Comparison of ENCODE assay signal across 8 mouse cellular contexts in the genomic region with DNA sequence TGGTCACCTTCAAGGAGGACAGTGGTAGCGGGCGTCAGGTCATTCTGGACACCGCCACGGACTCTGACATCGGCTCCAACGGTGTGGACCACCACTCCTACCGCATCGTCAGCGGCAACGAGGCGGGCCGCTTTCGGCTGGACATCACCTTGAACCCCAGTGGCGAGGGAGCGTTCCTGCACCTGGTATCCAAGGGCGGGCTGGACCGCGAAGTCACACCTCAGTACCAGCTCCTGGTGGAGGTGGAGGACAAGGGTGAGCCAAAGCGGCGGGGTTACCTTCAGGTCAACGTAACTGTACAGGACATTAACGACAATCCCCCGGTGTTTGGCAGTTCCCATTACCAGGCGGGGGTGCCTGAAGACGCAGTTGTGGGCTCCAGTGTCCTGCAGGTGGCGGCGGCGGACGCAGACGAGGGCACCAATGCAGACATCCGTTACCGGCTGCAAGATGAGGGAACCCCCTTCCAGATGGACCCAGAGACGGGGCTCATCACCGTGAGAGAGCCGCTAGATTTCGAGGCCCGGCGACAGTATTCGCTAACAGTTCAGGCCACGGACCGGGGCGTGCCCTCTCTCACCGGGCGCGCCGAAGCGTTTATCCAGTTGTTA. TPM values are rescaled to one million over a fixed set of nuclear protein-coding genes. Genes with fewer than 3 reads are reported as not detected.
DNase-seq lines count a peak whose midpoint lies in the region; ATAC-seq lines count a peak whose summit lies in the region.

No protein-coding gene starts in this region.

- H3K36me3 ChIP-seq in hindbrain, embryonic 11.5 days (ENCODE audit: control insufficient read depth, insufficient read depth, low read length) = peaks cover 15% of the 10 kb centered on the region; the same call in 1 of the 2 replicates

- H3K4me1 ChIP-seq in hindbrain, embryonic 11.5 days (replicated peaks; ENCODE audit: control insufficient read depth, insufficient read depth, low read length) = peaks cover 3% of the 10 kb centered on the region; the same call in 1 of the 2 replicates

- no peaks in the 10 kb centered on the region for H3K9me3 ChIP-seq in hindbrain, embryonic 11.5 days (ENCODE audit: control insufficient read depth, low read length)

- WGBS in hindbrain, embryonic 11.5 days = under 1% methylated on average over 47 of the region's 47 CpGs

- H3K9ac ChIP-seq in hindbrain, embryonic 11.5 days (ENCODE audit: low read depth, low read length) = peak overlapping the region; percentile 85

- peak overlapping the region; percentile 83 for H3K4me3 ChIP-seq in hindbrain, embryonic 11.5 days (ENCODE audit: low read depth, low read length)

- H3K27me3 ChIP-seq in hindbrain, embryonic 11.5 days (ENCODE audit: control insufficient read depth, insufficient read depth, low read length) = no peaks in the 10 kb centered on the region

- ATAC-seq in CD4-positive, CD25-positive, alpha-beta regulatory T cell, adult 4 months = no peak
- ATAC-seq in hindbrain, embryonic 11.5 days (ENCODE audit: low FRiP score) = peak; percentile 13

- H3K4me2 ChIP-seq in hindbrain, embryonic 11.5 days (replicated peaks; ENCODE audit: low read depth, low read length) = peak overlapping the region; percentile 97

- DNase-seq in CD4-positive, CD25-positive, alpha-beta regulatory T cell, adult 2 months (ENCODE audit: low read depth, low spot score) = peak; percentile 19
- DNase-seq in adrenal gland, postnatal 36 days = peak; percentile 79 to 80
- DNase-seq in forelimb bud, embryonic 11.5 days (ENCODE audit: low read depth, low spot score) = peak; percentile 49
- peak; percentile 72 for DNase-seq in hindbrain, embryonic 11.5 days (ENCODE audit: low spot score)
- peak; percentile 36 to 45 for DNase-seq in left cerebral cortex, adult 8-10 months (ENCODE audit: low spot score in 2 of 2)
- DNase-seq in lung, postnatal 4 days = peak; percentile 64 to 69
- peak; percentile 49 to 55 for DNase-seq in right cerebral cortex, postnatal 36 days (ENCODE audit: low spot score in 2 of 2)

- H3K27ac ChIP-seq in hindbrain, embryonic 11.5 days (ENCODE audit: low read depth, low read length) = peak overlapping the region; percentile 54; the same call in 1 of the 2 replicates

RNA-seq across cellular contexts. Expression of a gene that starts 0.7 kb away (rescaled TPM):
- polyA plus RNA-seq in CD4-positive, CD25-positive, alpha-beta regulatory T cell, adult 4 months (2017; shearing (Covaris generic)) = not detected
- 10 to 100 TPM; 13.3 to 27.2 TPM for total RNA-seq in adrenal gland, postnatal 36 days (2021)
- 13.5 and 15.2 TPM in 2 replicates for polyA plus RNA-seq in hindbrain, embryonic 11.5 days (2014; fragmentation: Nextera tagmentation; extraction: Ambion mirVana)
- 10 to 100 TPM in 1 of 4 experiments, 1 to 10 TPM in 3; 8.6 to 12.3 (median 9.5) TPM for total RNA-seq in left cerebral cortex, adult 8-10 months (2022)

Comparison
In these comparisons a context has a peak if more than half of its experiments do, and no peak if none do; other contexts are left out.
1. DNase-seq: peak in every context shown above with its lines; median percentile 80 in adrenal gland, postnatal 36 days; 72 in hindbrain, embryonic 11.5 days; 66 in lung, postnatal 4 days; 52 in right cerebral cortex, postnatal 36 days; 49 in forelimb bud, embryonic 11.5 days; 40 in left cerebral cortex, adult 8-10 months; 19 in CD4-positive, CD25-positive, alpha-beta regulatory T cell, adult 2 months.